Mouse (Mus musculus) limb, embryonic 10.5 days (tissue): Measurements from ENCODE around the gene Inhbc. TPM values are rescaled to one million over a fixed set of nuclear protein-coding genes. Genes with fewer than 3 reads are reported as not detected.

Experiments used
- DNase-seq: peaks from one replicate; pipeline ENCODE4 v3.0.0-alpha.2; 2017; ENCODE audit warnings: low spot score
- H3K27ac ChIP-seq: fragments of 300-500 bp; sonication (generic); 2 replicates; pipeline ENCODE4 v1.5.1; 2016; ENCODE audit warnings: mild to moderate bottlenecking
- H3K27me3 ChIP-seq: fragments of 300-500 bp; sonication (generic); 2 replicates; pipeline ENCODE4 v1.6.1; 2016; ENCODE audit warnings: low read depth, mild to moderate bottlenecking; ENCODE audit not compliant: poor library complexity, severe bottlenecking
- H3K36me3 ChIP-seq: fragments of 300-500 bp; sonication (generic); 2 replicates; pipeline ENCODE4 v1.6.1; 2016; ENCODE audit warnings: mild to moderate bottlenecking, moderate library complexity
- H3K4me1 ChIP-seq: fragments of 300-500 bp; sonication (generic); 2 replicates; pipeline ENCODE4 v1.6.1; 2016
- H3K4me3 ChIP-seq: fragments of 300-500 bp; sonication (generic); 2 replicates; pipeline ENCODE4 v1.5.1; 2016; ENCODE audit warnings: mild to moderate bottlenecking, moderate library complexity
- H3K9me3 ChIP-seq: fragments of 300-500 bp; sonication (generic); replicated peaks from 2 replicates; pipeline ENCODE4 v1.6.1; 2016; ENCODE audit warnings: mild to moderate bottlenecking
- WGBS: fragments of 180-500 bp; shearing (Covaris S2); methylation state at CpG from one replicate; pipeline ENCODE4 v1.1.7; 2016; 5-methylcytosine and 5-hydroxymethylcytosine counted together
- polyA plus RNA-seq: library from polyadenylated mRNA; unstranded; fragments of >200 nt; fragmentation: Nextera tagmentation; extraction: Ambion mirVana; gene quantifications from 2 replicates; pipeline ENCODE4 v1.2.1, GENCODE M21; 2016

Gene Inhbc
- polyA plus RNA-seq, 1 experiment from 2014 or later, result 0.23 TPM

- WGBS, result 76% methylated on average over 4 of the region's 4 CpGs
- H3K27ac ChIP-seq, result no peak overlapping the region
- no peak for DNase-seq
Observed at GRCm38 (mm10) chr10:127348957-127349356, 21.3 kb downstream of the Inhbc start.

GRCm38 (mm10) chr10:127346173-127346572 is 24.1 kb downstream of the Inhbc start:
- no peak overlapping the region for H3K27ac ChIP-seq
- H3K36me3 ChIP-seq, result no peaks in the 10 kb centered on the region
- peaks cover 25% of the 10 kb centered on the region for H3K4me1 ChIP-seq
- no peaks in the 10 kb centered on the region for H3K9me3 ChIP-seq
- peaks cover 17% of the 10 kb centered on the region; the same call in 1 of the 2 replicates for H3K27me3 ChIP-seq
- 93% methylated on average over 3 of the region's 3 CpGs for WGBS
- H3K4me3 ChIP-seq, result no peak overlapping the region
- no peak for DNase-seq

More at GRCm38 (mm10) chr10:127348957-127349356, 21.3 kb downstream of the Inhbc start:
- H3K9me3 ChIP-seq, result no peaks in the 10 kb centered on the region
- no peaks in the 10 kb centered on the region for H3K36me3 ChIP-seq
- H3K4me1 ChIP-seq, result peaks cover 19% of the 10 kb centered on the region
- H3K27me3 ChIP-seq, result peaks cover 20% of the 10 kb centered on the region
- no peak overlapping the region for H3K4me3 ChIP-seq

GRCm38 (mm10) chr10:127343029-127343428 is 27.2 kb downstream of the Inhbc start:
- 69% methylated on average over 3 of the region's 3 CpGs for WGBS
- Histone ChIP-seq H3K9me3 (no peaks in the 10 kb centered on the region), H3K4me1 (peaks cover 44% of the 10 kb centered on the region), H3K36me3 (peaks cover 3% of the 10 kb centered on the region), H3K4me3 (no peak overlapping the region), H3K27me3 (peaks cover 13% of the 10 kb centered on the region), H3K27ac (no peak overlapping the region)
- DNase-seq, result peak; percentile 26

- Histone ChIP-seq H3K36me3 (peaks cover 12% of the 10 kb centered on the region), H3K4me3 (peak within 1 kb of the TSS; percentile 70), H3K4me1 (peaks cover 44% of the 10 kb centered on the region), H3K27me3 (peaks cover 19% of the 10 kb centered on the region), H3K27ac (peak within 1 kb of the TSS; percentile 94), H3K9me3 (no peaks in the 10 kb centered on the region)
- DNase-seq, result peak; percentile 93
- under 1% methylated on average over 29 of the region's 29 CpGs for WGBS
Observed at GRCm38 (mm10) chr10:127341891-127342639, 28.2 kb downstream of the Inhbc start, which contains the start of gene Gli1. TSS of gene Gli1 (minus strand) at chr10:127341974.

GRCm38 (mm10) chr10:127341360-127341690 is 28.9 kb downstream of the Inhbc start:
- H3K4me1 ChIP-seq, result peaks cover 44% of the 10 kb centered on the region
- peaks cover 20% of the 10 kb centered on the region for H3K36me3 ChIP-seq
- H3K4me3 ChIP-seq, result peak overlapping the region; percentile 70
- H3K27me3 ChIP-seq, result peaks cover 23% of the 10 kb centered on the region
- DNase-seq, result peak; percentile 74
- peak overlapping the region; percentile 94 for H3K27ac ChIP-seq
- whole genome bisulfite sequencing, result under 1% methylated on average over 10 of the region's 11 CpGs
- H3K9me3 ChIP-seq, result no peaks in the 10 kb centered on the region

GRCm38 (mm10) chr10:127340577-127341359 is 29.5 kb downstream of the Inhbc start:
- Histone ChIP-seq H3K4me3 (peak overlapping the region; percentile 70), H3K36me3 (peaks cover 25% of the 10 kb centered on the region), H3K4me1 (peaks cover 44% of the 10 kb centered on the region), H3K27ac (peak overlapping the region; percentile 94), H3K27me3 (peaks cover 23% of the 10 kb centered on the region), H3K9me3 (no peaks in the 10 kb centered on the region)
- under 1% methylated on average over 27 of the region's 27 CpGs for WGBS
- DNase-seq, result peak; percentile 80

- Histone ChIP-seq H3K4me3 (peak overlapping the region; percentile 70), H3K27me3 (peaks cover 23% of the 10 kb centered on the region), H3K27ac (peak overlapping the region; percentile 94), H3K4me1 (peaks cover 44% of the 10 kb centered on the region), H3K36me3 (peaks cover 32% of the 10 kb centered on the region), H3K9me3 (no peaks in the 10 kb centered on the region)
- under 1% methylated on average over 42 of the region's 42 CpGs for WGBS
- peak; percentile 90 for DNase-seq
Observed at GRCm38 (mm10) chr10:127339683-127340576, 30.3 kb downstream of the Inhbc start.

GRCm38 (mm10) chr10:127338930-127339682 is 31.1 kb downstream of the Inhbc start:
- DNase-seq, result peak; percentile 89
- Histone ChIP-seq H3K27me3 (peaks cover 23% of the 10 kb centered on the region), H3K36me3 (peaks cover 41% of the 10 kb centered on the region), H3K9me3 (no peaks in the 10 kb centered on the region), H3K27ac (peak overlapping the region; percentile 94), H3K4me1 (peaks cover 44% of the 10 kb centered on the region), H3K4me3 (peak overlapping the region; percentile 70)
- under 1% methylated on average over 31 of the region's 31 CpGs for WGBS

GRCm38 (mm10) chr10:127337536-127338099 is 32.6 kb downstream of the Inhbc start:
- no peak overlapping the region for H3K27ac ChIP-seq
- peaks cover 23% of the 10 kb centered on the region for H3K27me3 ChIP-seq
- peaks cover 55% of the 10 kb centered on the region for H3K36me3 ChIP-seq
- no peak overlapping the region for H3K4me3 ChIP-seq
- H3K9me3 ChIP-seq, result no peaks in the 10 kb centered on the region
- 85% methylated on average over 6 of the region's 6 CpGs for WGBS
- H3K4me1 ChIP-seq, result peaks cover 44% of the 10 kb centered on the region
- no peak for DNase-seq

- DNase-seq, result no peak
- H3K36me3 ChIP-seq, result peaks cover 62% of the 10 kb centered on the region
- WGBS, result 79% methylated on average over 5 of the region's 5 CpGs
Observed at GRCm38 (mm10) chr10:127336952-127337351, 33.3 kb downstream of the Inhbc start.

GRCm38 (mm10) chr10:127335271-127335670 is 35.0 kb downstream of the Inhbc start:
- no peaks in the 10 kb centered on the region for H3K9me3 ChIP-seq
- peaks cover 79% of the 10 kb centered on the region for H3K36me3 ChIP-seq
- H3K4me1 ChIP-seq, result peaks cover 31% of the 10 kb centered on the region
- no peak overlapping the region for H3K27ac ChIP-seq
- no peak for DNase-seq
- no peak overlapping the region for H3K4me3 ChIP-seq
- peaks cover 27% of the 10 kb centered on the region for H3K27me3 ChIP-seq
- WGBS, result 93% methylated on average over 1 of the region's 1 CpGs

More at GRCm38 (mm10) chr10:127336952-127337351, 33.3 kb downstream of the Inhbc start:
- no peak overlapping the region for H3K4me3 ChIP-seq
- no peak overlapping the region for H3K27ac ChIP-seq
- H3K27me3 ChIP-seq, result peaks cover 26% of the 10 kb centered on the region
- peaks cover 42% of the 10 kb centered on the region for H3K4me1 ChIP-seq
- no peaks in the 10 kb centered on the region for H3K9me3 ChIP-seq
